Mouse (Mus musculus): Measurements from ENCODE around the gene Mrps10. TPM values are rescaled to one million over a fixed set of nuclear protein-coding genes. Genes with fewer than 3 reads are reported as not detected.
"Not testable (repeated sequence)": the region's sequence is repeated elsewhere in the genome, so short reads cannot be mapped to it uniquely, and the experiment has no call there.

Mrps10 gene
- polyA plus RNA-seq, 1 experiment from 2014 or later: 78.7 TPM

DNA sequence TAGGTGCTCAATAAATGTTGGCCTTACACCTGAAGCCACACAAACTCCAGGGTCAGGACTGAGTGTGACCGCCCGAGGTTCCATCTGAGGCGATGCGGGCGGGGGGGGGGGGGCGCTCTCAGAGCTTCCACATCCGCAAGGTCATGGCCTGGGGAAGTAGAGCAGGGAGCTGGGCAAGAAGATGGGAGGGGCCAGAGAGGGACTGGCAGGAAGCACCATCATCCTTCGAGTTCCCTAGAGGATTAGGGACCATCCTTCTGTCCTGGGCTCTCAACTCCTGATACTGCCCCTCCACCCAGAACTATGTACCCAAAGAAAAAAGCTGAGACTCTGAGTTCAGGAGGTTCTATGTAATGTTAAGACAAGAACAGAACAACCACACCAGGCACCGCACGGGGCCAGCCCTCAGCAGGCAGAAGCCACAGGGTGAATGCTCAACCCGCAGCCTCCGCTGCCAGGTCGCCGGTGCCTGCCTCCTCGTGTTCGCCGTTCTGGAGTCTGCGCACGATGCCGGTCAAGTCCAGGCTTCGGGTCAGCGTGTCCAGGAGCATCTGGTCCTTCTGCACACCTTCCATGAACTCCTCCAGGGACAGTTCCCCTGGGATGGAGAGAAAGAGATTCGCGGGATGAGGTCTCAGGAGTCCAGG, 25.7 kb downstream of the Mrps10 start:
- WGBS (ENCODE audit: insufficient replicate concordance): 19% methylated on average over 24 of the region's 24 CpGs
- H3K9ac ChIP-seq (ENCODE audit: low read depth, low read length): peak overlapping the region; percentile 44; the same call in 1 of the 2 replicates
- no peak for ATAC-seq (replicated peaks; ENCODE audit: insufficient number of reproducible peaks, low FRiP score, low TSS enrichment)
- H3K27me3 ChIP-seq (ENCODE audit: control insufficient read depth, insufficient read depth, low read length): peaks cover 28% of the 10 kb centered on the region
- H3K36me3 ChIP-seq (ENCODE audit: control insufficient read depth, insufficient read depth, low read length): no peaks in the 10 kb centered on the region
- peaks cover 7% of the 10 kb centered on the region; the same call in 1 of the 2 replicates for H3K4me1 ChIP-seq (ENCODE audit: control insufficient read depth, insufficient read depth, low read length)
- H3K4me3 ChIP-seq (ENCODE audit: low read depth, low read length): peak overlapping the region; percentile 34
- H3K27ac ChIP-seq (ENCODE audit: low read depth, low read length): no peak overlapping the region
- H3K9me3 ChIP-seq (replicated peaks; ENCODE audit: control insufficient read depth, low read length): no peaks in the 10 kb centered on the region
- peak overlapping the region; percentile 65 for H3K4me2 ChIP-seq

DNA sequence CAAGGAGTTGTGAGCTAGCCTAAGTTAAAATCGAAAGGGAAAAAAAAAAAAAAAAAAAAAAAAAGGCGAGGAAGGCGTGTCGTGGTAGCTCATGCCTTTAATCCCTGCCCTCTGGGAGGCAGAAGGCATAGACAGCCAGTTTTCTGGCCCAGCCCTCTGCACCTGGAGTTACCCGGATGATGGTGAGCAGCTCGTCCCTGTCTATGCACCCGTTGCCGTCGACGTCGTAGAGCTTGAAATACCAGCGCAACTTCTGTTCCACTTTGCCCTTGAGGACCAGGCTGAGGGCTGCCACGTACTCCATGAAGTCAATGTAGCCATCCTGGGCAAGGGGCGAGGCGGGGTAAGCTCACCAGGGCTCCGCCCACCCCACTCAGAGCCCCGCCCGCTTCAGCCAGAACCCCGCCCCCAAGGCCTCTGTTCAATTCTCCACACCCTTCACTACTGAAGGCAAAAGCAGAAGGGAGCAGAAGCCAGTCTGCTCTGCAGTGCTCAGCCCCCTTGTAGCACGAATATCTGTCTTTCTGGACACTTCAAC, 26.8 kb downstream of the Mrps10 start:
- Histone ChIP-seq H3K9ac (ENCODE audit: low read depth, low read length) (peak overlapping the region; percentile 47; the same call in 1 of the 2 replicates), H3K27me3 (ENCODE audit: control insufficient read depth, insufficient read depth, low read length) (peaks cover 28% of the 10 kb centered on the region), H3K36me3 (ENCODE audit: control insufficient read depth, insufficient read depth, low read length) (no peaks in the 10 kb centered on the region), H3K9me3 (replicated peaks; ENCODE audit: control insufficient read depth, low read length) (no peaks in the 10 kb centered on the region), H3K4me2 (peak overlapping the region; percentile 65), H3K4me3 (ENCODE audit: low read depth, low read length) (peak overlapping the region; percentile 34), H3K4me1 (ENCODE audit: control insufficient read depth, insufficient read depth, low read length) (peaks cover 7% of the 10 kb centered on the region; the same call in 1 of the 2 replicates), H3K27ac (ENCODE audit: low read depth, low read length) (no peak overlapping the region)
- WGBS (ENCODE audit: insufficient replicate concordance): 3% methylated on average over 19 of the region's 20 CpGs
- ATAC-seq (replicated peaks; ENCODE audit: insufficient number of reproducible peaks, low FRiP score, low TSS enrichment): 0 out of 2 replicates have a peak, but pooled peaks have one; percentile 53

DNA sequence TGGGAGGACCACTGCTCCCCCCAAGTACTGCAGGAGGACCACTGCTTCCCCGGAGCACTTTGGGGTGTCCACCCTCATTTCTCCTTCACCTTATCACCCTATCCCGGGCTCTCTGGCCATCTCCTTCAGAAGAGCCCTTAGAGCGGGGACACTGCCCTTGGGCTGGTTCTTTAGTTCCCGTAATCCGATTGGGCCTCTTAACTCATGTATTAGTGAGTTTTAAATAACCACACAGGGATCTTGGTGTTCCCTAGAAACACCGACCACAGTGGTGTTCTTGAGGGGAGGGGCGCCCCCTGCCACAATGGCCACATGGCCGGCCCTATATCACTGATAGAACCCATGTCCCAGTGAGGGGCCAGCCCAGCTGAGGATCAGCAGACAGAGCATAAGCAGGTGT, 30.4 kb downstream of the Mrps10 start:
- Histone ChIP-seq H3K4me2 (no peak overlapping the region), H3K4me3 (ENCODE audit: low read depth, low read length) (no peak overlapping the region), H3K27ac (ENCODE audit: low read depth, low read length) (no peak overlapping the region), H3K36me3 (ENCODE audit: control insufficient read depth, insufficient read depth, low read length) (no peaks in the 10 kb centered on the region), H3K27me3 (ENCODE audit: control insufficient read depth, insufficient read depth, low read length) (peaks cover 25% of the 10 kb centered on the region), H3K4me1 (ENCODE audit: control insufficient read depth, insufficient read depth, low read length) (peaks cover 7% of the 10 kb centered on the region; the same call in 1 of the 2 replicates), H3K9me3 (replicated peaks; ENCODE audit: control insufficient read depth, low read length) (no peaks in the 10 kb centered on the region), H3K9ac (ENCODE audit: low read depth, low read length) (no peak overlapping the region)
- no peak for ATAC-seq (replicated peaks; ENCODE audit: insufficient number of reproducible peaks, low FRiP score, low TSS enrichment)
- 78% methylated on average over 8 of the region's 8 CpGs for WGBS (ENCODE audit: insufficient replicate concordance)

DNA sequence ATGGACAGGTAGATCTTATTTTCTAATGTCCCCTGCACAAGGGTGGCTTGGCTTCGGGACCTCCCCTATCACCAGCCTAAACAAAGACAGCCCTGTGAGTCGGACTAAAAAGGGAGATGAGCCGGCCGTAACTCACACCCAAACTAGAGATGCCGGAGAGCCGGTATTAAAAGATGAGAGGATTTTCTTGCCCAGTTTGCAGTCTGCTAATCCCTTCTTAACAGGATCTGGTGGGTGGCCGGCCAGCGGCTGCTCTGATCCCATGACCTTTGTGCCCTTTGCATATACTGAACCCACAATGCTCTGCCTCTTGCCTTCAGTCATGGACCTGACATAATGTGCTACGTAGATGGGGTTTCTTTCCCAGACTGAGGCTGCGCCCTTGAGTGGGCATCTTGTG, 31.8 kb downstream of the Mrps10 start, which contains the start of gene Guca1a:
TSS of gene Guca1a (minus strand) at position 134 of the 400 bp plus-strand sequence.
- H3K4me2 ChIP-seq: no peak within 1 kb of the TSS
- no peak for ATAC-seq (replicated peaks; ENCODE audit: insufficient number of reproducible peaks, low FRiP score, low TSS enrichment)
- no peak within 1 kb of the TSS for H3K9ac ChIP-seq (ENCODE audit: low read depth, low read length)
- no peak within 1 kb of the TSS for H3K27ac ChIP-seq (ENCODE audit: low read depth, low read length)
- WGBS (ENCODE audit: insufficient replicate concordance): 60% methylated on average over 10 of the region's 10 CpGs
- no peaks in the 10 kb centered on the region for H3K4me1 ChIP-seq (ENCODE audit: control insufficient read depth, insufficient read depth, low read length)
- no peak within 1 kb of the TSS for H3K4me3 ChIP-seq (ENCODE audit: low read depth, low read length)
- H3K36me3 ChIP-seq (ENCODE audit: control insufficient read depth, insufficient read depth, low read length): no peaks in the 10 kb centered on the region
- no peaks in the 10 kb centered on the region for H3K9me3 ChIP-seq (replicated peaks; ENCODE audit: control insufficient read depth, low read length)
- peaks cover 18% of the 10 kb centered on the region for H3K27me3 ChIP-seq (ENCODE audit: control insufficient read depth, insufficient read depth, low read length)

DNA sequence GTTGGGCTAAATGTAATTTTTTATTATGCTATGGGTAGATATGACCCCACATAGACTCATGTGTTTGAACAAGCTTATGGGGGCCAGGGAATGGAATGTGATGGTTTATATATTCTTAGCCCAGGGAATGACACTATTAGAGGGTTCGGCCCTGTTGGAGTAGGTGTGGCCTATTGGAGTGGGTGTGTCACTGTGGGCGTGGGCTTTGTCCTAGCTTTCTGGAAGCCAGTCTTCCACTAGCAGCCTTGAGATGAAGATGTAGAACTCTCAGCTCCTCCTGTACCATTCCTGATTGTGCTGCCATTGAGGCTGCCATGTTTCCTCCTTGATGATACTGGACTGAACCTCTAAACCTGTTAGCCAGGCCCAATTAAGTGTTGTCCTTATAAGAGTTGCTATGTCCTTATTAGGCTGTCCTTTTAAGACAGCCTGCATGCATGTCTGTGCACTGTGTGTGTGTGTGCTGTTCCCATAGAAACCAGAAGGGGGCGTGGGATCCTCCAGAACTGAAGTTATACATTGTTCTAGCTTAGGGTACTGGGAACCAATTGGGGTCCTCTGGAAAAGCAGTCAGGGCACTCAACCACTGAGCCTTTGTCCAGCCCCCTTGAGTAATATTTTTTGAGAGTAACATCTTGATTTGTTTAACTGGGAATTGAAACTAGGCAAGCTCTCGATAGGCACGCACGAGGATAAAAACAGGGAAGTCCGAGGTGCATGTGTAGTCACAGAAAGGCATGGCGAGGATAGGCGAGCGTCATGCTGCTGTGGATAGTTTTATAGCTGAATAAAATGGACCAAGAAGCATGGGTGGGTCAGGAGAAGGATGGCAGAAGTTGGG, 39.2 kb downstream of the Mrps10 start:
- H3K27ac ChIP-seq (ENCODE audit: low read depth, low read length): no peak overlapping the region
- no peak overlapping the region for H3K4me2 ChIP-seq
- H3K4me3 ChIP-seq (ENCODE audit: low read depth, low read length): no peak overlapping the region
- H3K36me3 ChIP-seq (ENCODE audit: control insufficient read depth, insufficient read depth, low read length): no peaks in the 10 kb centered on the region
- peaks cover 24% of the 10 kb centered on the region for H3K27me3 ChIP-seq (ENCODE audit: control insufficient read depth, insufficient read depth, low read length)
- H3K9ac ChIP-seq (ENCODE audit: low read depth, low read length): no peak overlapping the region
- ATAC-seq (replicated peaks; ENCODE audit: insufficient number of reproducible peaks, low FRiP score, low TSS enrichment): no peak
- no peaks in the 10 kb centered on the region for H3K9me3 ChIP-seq (replicated peaks; ENCODE audit: control insufficient read depth, low read length)
- H3K4me1 ChIP-seq (ENCODE audit: control insufficient read depth, insufficient read depth, low read length): no peaks in the 10 kb centered on the region
- WGBS (ENCODE audit: insufficient replicate concordance): 62% methylated on average over 10 of the region's 10 CpGs

DNA sequence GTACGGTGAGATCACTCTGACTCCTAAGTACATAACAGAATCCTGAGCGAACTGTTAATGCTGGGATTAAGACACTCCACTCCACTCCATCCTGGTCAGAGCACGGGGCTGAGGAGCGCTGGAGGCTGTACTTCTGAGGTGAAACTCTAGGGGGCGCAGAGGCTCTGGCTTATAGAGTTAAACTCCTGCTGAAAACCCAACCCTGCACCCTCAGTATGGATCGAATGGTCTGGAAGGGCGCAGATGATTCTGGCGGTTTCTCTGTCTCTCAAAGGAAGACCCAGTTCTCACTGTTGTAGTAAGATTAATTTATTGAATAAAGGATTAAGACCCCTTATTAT, 39.8 kb downstream of the Mrps10 start:
- Histone ChIP-seq H3K36me3 (ENCODE audit: control insufficient read depth, insufficient read depth, low read length) (no peaks in the 10 kb centered on the region), H3K27me3 (ENCODE audit: control insufficient read depth, insufficient read depth, low read length) (peaks cover 29% of the 10 kb centered on the region)
- no peak for ATAC-seq (replicated peaks; ENCODE audit: insufficient number of reproducible peaks, low FRiP score, low TSS enrichment)

DNA sequence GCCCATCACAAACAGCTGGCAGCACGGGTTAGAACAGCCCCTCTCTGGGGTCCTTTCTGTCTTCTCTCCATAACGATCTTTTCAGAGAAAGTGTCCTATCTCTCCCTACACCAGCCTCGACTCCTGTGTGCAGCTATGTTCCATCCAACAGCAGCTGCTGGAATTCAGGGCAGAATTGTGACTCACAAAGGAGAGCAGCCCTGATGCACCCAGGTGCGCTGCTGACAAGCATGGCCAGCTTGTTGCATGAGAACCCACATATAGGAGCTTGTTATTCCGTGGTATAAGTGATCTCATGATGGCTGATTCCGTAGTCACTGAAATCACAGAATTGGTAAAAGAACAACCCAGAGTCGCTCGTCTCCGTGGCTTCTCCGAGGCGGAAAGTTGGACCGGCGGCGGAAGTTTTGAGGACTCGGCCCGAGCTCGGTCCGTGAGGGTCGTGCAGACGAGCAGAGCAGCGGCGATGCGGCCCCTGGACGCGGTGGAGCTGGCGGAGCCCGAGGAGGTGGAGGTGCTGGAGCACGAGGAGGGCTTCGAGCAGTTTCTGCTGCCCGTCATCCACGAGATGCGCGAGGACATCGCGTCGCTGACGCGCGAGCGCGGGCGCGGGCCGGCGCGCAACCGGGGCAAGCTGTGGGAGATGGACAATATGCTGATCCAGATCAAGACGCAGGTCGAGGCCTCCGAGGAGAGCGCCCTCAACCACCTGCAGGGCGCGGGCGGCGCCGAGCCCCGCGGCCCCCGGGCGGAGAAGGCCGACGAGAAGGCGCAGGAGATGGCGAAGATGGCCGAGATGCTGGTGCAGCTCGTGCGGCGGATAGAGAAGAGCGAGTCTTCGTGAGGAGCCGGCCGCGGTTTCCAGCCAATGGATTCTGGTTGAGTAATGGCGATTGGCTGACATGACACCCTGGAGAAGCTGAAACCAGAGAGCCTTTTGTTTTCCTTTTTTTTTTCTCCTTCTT, 41.5 kb downstream of the Mrps10 start:
- H3K36me3 ChIP-seq (ENCODE audit: control insufficient read depth, insufficient read depth, low read length); H3K9ac ChIP-seq (ENCODE audit: low read depth, low read length); H3K27ac ChIP-seq (ENCODE audit: low read depth, low read length); H3K9me3 ChIP-seq (replicated peaks; ENCODE audit: control insufficient read depth, low read length); ATAC-seq (replicated peaks; ENCODE audit: insufficient number of reproducible peaks, low FRiP score, low TSS enrichment); H3K4me1 ChIP-seq (ENCODE audit: control insufficient read depth, insufficient read depth, low read length): not testable (repeated sequence)
- Histone ChIP-seq H3K4me3 (ENCODE audit: low read depth, low read length) (peak overlapping the region; percentile 36), H3K4me2 (peak overlapping the region; percentile 63), H3K27me3 (ENCODE audit: control insufficient read depth, insufficient read depth, low read length) (peaks cover 33% of the 10 kb centered on the region)
- 3% methylated on average over 73 of the region's 74 CpGs for WGBS (ENCODE audit: insufficient replicate concordance)

More for the DNA sequence above, 39.8 kb downstream of the Mrps10 start:
- Histone ChIP-seq H3K27ac (ENCODE audit: low read depth, low read length) (no peak overlapping the region), H3K4me3 (ENCODE audit: low read depth, low read length) (no peak overlapping the region), H3K9me3 (replicated peaks; ENCODE audit: control insufficient read depth, low read length) (no peaks in the 10 kb centered on the region), H3K4me1 (ENCODE audit: control insufficient read depth, insufficient read depth, low read length) (no peaks in the 10 kb centered on the region), H3K9ac (ENCODE audit: low read depth, low read length) (no peak overlapping the region), H3K4me2 (no peak overlapping the region)
- WGBS (ENCODE audit: insufficient replicate concordance): 18% methylated on average over 8 of the region's 8 CpGs

DNA sequence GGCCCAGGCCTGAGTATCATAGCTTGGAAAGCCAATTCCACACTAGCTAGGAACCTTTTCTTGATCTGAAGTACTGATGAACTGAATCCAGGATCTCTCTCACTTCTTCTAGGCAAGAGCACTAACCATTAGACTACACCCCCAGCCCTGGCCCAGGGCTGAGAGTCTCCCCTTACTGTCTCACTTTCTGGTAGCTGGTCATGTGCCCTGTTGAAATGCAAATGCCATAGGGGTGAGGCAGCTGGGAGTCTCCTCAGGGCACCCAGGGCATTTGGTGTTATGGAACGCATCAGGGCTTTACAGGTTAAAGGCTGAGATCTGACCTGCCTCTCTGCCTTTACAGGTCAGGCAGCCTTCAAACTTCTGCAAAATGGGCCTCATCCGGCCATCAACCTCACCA, 51.5 kb downstream of the Mrps10 start:
- no peaks in the 10 kb centered on the region for H3K36me3 ChIP-seq (ENCODE audit: control insufficient read depth, insufficient read depth, low read length)
- no peak for ATAC-seq (replicated peaks; ENCODE audit: insufficient number of reproducible peaks, low FRiP score, low TSS enrichment)
- H3K27ac ChIP-seq (ENCODE audit: low read depth, low read length): no peak overlapping the region
- H3K4me1 ChIP-seq (ENCODE audit: control insufficient read depth, insufficient read depth, low read length): peaks cover 4% of the 10 kb centered on the region
- H3K9ac ChIP-seq (ENCODE audit: low read depth, low read length): no peak overlapping the region
- WGBS (ENCODE audit: insufficient replicate concordance): 70% methylated on average over 2 of the region's 2 CpGs
- no peak overlapping the region for H3K4me3 ChIP-seq (ENCODE audit: low read depth, low read length)
- H3K4me2 ChIP-seq: no peak overlapping the region
- no peaks in the 10 kb centered on the region for H3K9me3 ChIP-seq (replicated peaks; ENCODE audit: control insufficient read depth, low read length)
- no peaks in the 10 kb centered on the region for H3K27me3 ChIP-seq (ENCODE audit: control insufficient read depth, insufficient read depth, low read length)
